Mouse (Mus musculus) kidney, embryonic 14.5 days (tissue): ENCODE measurements around the gene Raet1e. TPM values are rescaled to one million over a fixed set of nuclear protein-coding genes. Genes with fewer than 3 reads are reported as not detected.
"Not testable (repeated sequence)": the region's sequence is repeated elsewhere in the genome, so short reads cannot be mapped to it uniquely, and the experiment has no call there.

ENCODE experiments used
- ATAC-seq: fragments of 200-750 bp; cut with Nextera tagmentation; 2 replicates; pipeline ENCODE4 v1.8.0; 2017; ENCODE audit warnings: moderate number of reproducible peaks, mild to moderate bottlenecking, moderate TSS enrichment, moderate library complexity; ENCODE audit not compliant: low FRiP score, low TSS enrichment
- H3K27ac ChIP-seq: fragments of 300-500 bp; sonication (generic); 2 replicates; pipeline ENCODE4 v1.5.1; 2014; ENCODE audit warnings: low read depth, mild to moderate bottlenecking, low read length, moderate library complexity, mixed read lengths
- H3K27me3 ChIP-seq: fragments of 300-500 bp; sonication (generic); 2 replicates; pipeline ENCODE4 v1.6.1; 2014; ENCODE audit warnings: mild to moderate bottlenecking, low read length; ENCODE audit not compliant: control insufficient read depth, insufficient read depth
- H3K36me3 ChIP-seq: fragments of 300-500 bp; sonication (generic); 2 replicates; pipeline ENCODE4 v1.6.1; 2014; ENCODE audit warnings: low read length, mixed read lengths; ENCODE audit not compliant: control insufficient read depth, insufficient read depth
- H3K4me1 ChIP-seq: fragments of 300-500 bp; sonication (generic); 2 replicates; pipeline ENCODE4 v1.6.1; 2014; ENCODE audit warnings: low read length, mixed read lengths; ENCODE audit not compliant: control insufficient read depth, insufficient read depth
- H3K4me2 ChIP-seq: fragments of 300-500 bp; sonication (generic); replicated peaks from 2 replicates; pipeline ENCODE4 v1.6.1; 2014; ENCODE audit warnings: low read depth, mild to moderate bottlenecking, low read length
- H3K4me3 ChIP-seq: fragments of 300-500 bp; sonication (generic); 2 replicates; pipeline ENCODE4 v1.5.1; 2014; ENCODE audit warnings: mild to moderate bottlenecking, low read length
- H3K9ac ChIP-seq: fragments of 300-500 bp; sonication (generic); 2 replicates; pipeline ENCODE4 v1.6.1; 2014; ENCODE audit warnings: low read depth, mild to moderate bottlenecking, low read length, moderate library complexity
- H3K9me3 ChIP-seq: fragments of 300-500 bp; sonication (generic); 2 replicates; pipeline ENCODE4 v1.6.1; 2016; ENCODE audit warnings: low read length; ENCODE audit not compliant: control insufficient read depth
- WGBS: fragments of 180-500 bp; shearing (Covaris S2); extraction: QIAGEN DNeasy Blood & Tissue Kit; methylation state at CpG from one replicate; pipeline ENCODE4 v1.1.7; 2014; 5-methylcytosine and 5-hydroxymethylcytosine counted together
- polyA plus RNA-seq: library from polyadenylated mRNA; unstranded; fragments of >200 nt; fragmentation: Nextera tagmentation; extraction: Ambion mirVana; gene quantifications from 2 replicates; pipeline ENCODE4 v1.2.1, GENCODE M21; 2014

Gene Raet1e
- polyA plus RNA-seq, 1 experiment from 2014 or later = 14.6 TPM

GRCm38 (mm10) chr10:22163705-22164583 is 5.6 kb downstream of the Raet1e start:
- peaks cover 19% of the 10 kb centered on the region for H3K27me3 ChIP-seq
- H3K4me1 ChIP-seq, H3K4me3 ChIP-seq, H3K9me3 ChIP-seq, H3K36me3 ChIP-seq, H3K9ac ChIP-seq, H3K27ac ChIP-seq: not testable (repeated sequence)
- WGBS = 36% methylated on average over 14 of the region's 16 CpGs
- peak overlapping the region; percentile 35 for H3K4me2 ChIP-seq
- 0 out of 2 replicates have a peak, but pooled peaks have one; percentile 46 for ATAC-seq

- not testable (repeated sequence) for H3K9ac ChIP-seq, H3K36me3 ChIP-seq, H3K4me3 ChIP-seq, H3K27ac ChIP-seq, H3K27me3 ChIP-seq, H3K9me3 ChIP-seq, ATAC-seq, H3K4me2 ChIP-seq, H3K4me1 ChIP-seq
- WGBS = 60% methylated on average over 5 of the region's 5 CpGs
Measured at GRCm38 (mm10) chr10:22165328-22166003, 7.1 kb downstream of the Raet1e start.

- not testable (repeated sequence) for H3K4me3 ChIP-seq
- WGBS = 68% methylated on average over 2 of the region's 2 CpGs
Measured at GRCm38 (mm10) chr10:22166025-22166424, 7.7 kb downstream of the Raet1e start.

GRCm38 (mm10) chr10:22167061-22167460 is 8.7 kb downstream of the Raet1e start:
- H3K9me3 ChIP-seq, H3K27ac ChIP-seq, H3K4me3 ChIP-seq, ATAC-seq, H3K36me3 ChIP-seq, H3K27me3 ChIP-seq, H3K9ac ChIP-seq, H3K4me2 ChIP-seq, H3K4me1 ChIP-seq: not testable (repeated sequence)
- 81% methylated on average over 1 of the region's 1 CpGs for WGBS

More at GRCm38 (mm10) chr10:22166025-22166424, 7.7 kb downstream of the Raet1e start:
- not testable (repeated sequence) for H3K27me3 ChIP-seq, H3K27ac ChIP-seq, H3K9ac ChIP-seq, H3K4me2 ChIP-seq, H3K36me3 ChIP-seq, ATAC-seq, H3K9me3 ChIP-seq, H3K4me1 ChIP-seq

- not testable (repeated sequence) for H3K9ac ChIP-seq, H3K27me3 ChIP-seq, H3K36me3 ChIP-seq, H3K4me2 ChIP-seq, H3K9me3 ChIP-seq, H3K4me3 ChIP-seq, H3K4me1 ChIP-seq, ATAC-seq, H3K27ac ChIP-seq
Measured at GRCm38 (mm10) chr10:22169116-22169515, 10.7 kb downstream of the Raet1e start.

GRCm38 (mm10) chr10:22172431-22173334 is 14.3 kb downstream of the Raet1e start:
- not testable (repeated sequence) for H3K4me1 ChIP-seq, H3K4me3 ChIP-seq, H3K9ac ChIP-seq, H3K27me3 ChIP-seq, H3K9me3 ChIP-seq, H3K36me3 ChIP-seq, H3K27ac ChIP-seq, ATAC-seq
- WGBS = 71% methylated on average over 4 of the region's 5 CpGs
- H3K4me2 ChIP-seq = peak overlapping the region; percentile 24; the same call in 1 of the 2 replicates

- H3K27ac ChIP-seq, H3K27me3 ChIP-seq, H3K4me1 ChIP-seq, H3K9ac ChIP-seq, H3K36me3 ChIP-seq, H3K4me3 ChIP-seq, H3K9me3 ChIP-seq: not testable (repeated sequence)
- peak overlapping the region; percentile 24; the same call in 1 of the 2 replicates for H3K4me2 ChIP-seq
- WGBS = 10% methylated on average over 12 of the region's 17 CpGs
- ATAC-seq = peak; percentile 86
Measured at GRCm38 (mm10) chr10:22173335-22174189, 15.2 kb downstream of the Raet1e start.

- not testable (repeated sequence) for H3K9ac ChIP-seq, H3K4me2 ChIP-seq, H3K27ac ChIP-seq, H3K36me3 ChIP-seq, H3K9me3 ChIP-seq, H3K4me1 ChIP-seq, H3K4me3 ChIP-seq, H3K27me3 ChIP-seq
- 81% methylated on average over 2 of the region's 2 CpGs for WGBS
- ATAC-seq = 0 out of 2 replicates have a peak, but pooled peaks have one; percentile 24
Measured at GRCm38 (mm10) chr10:22174190-22174487, 15.8 kb downstream of the Raet1e start.
